Mouse (Mus musculus) adrenal gland, postnatal 14 days (tissue): Measurements from ENCODE around the gene Kifap3. TPM values are rescaled to one million over a fixed set of nuclear protein-coding genes. Genes with fewer than 3 reads are reported as not detected.

Experiments
- total RNA-seq: library from RNA; stranded (reverse); gene quantifications from 2 replicates; pipeline ENCODE4 v1.2.3, GENCODE M21; 2021

Kifap3 gene
- total RNA-seq, 1 experiment from 2014 or later = 17.3 TPM

Other genes with a start within 250 kb of the Kifap3 start
- not detected in 2 replicates for gene Mettl11b, start 54.4 kb upstream of the Kifap3 start, total RNA-seq
- gene Scyl3, start 149.5 kb downstream of the Kifap3 start, total RNA-seq = 17.2 and 21.4 TPM in 2 replicates
- gene BC055324, start 215.2 kb downstream of the Kifap3 start, total RNA-seq = 3.1 and 5.3 TPM in 2 replicates
- 3.0 and 5.2 TPM in 2 replicates for gene Mettl18, start 215.3 kb downstream of the Kifap3 start, total RNA-seq